9 mouse cellular contexts compared by ENCODE assay signal in genomic region chr10:80189999-80190398, GRCm38 (mm10). TPM values are rescaled to one million over a fixed set of nuclear protein-coding genes. Genes with fewer than 3 reads are reported as not detected.
DNase-seq lines count a peak whose midpoint lies in the region; ATAC-seq and TF ChIP-seq lines count a peak whose summit lies in the region.
"Had no signal": no experiment of that assay in that cellular context is flagged by ENCODE, and none has a peak within 500 bp of the region (broad histone marks: within the 10 kb centered on the region; RNA-seq: fewer than 3 reads in every experiment).

No protein-coding gene starts in this region.

- H3K27me3 ChIP-seq in ES-Bruce4 (ENCODE audit: control insufficient read depth, insufficient read depth, low read length, poor library complexity, severe bottlenecking) = no peaks in the 10 kb centered on the region; the same call in 1 of the 2 replicates
- peaks cover 2% of the 10 kb centered on the region; the same call in 1 of the 2 replicates for H3K27me3 ChIP-seq in hindbrain, embryonic 11.5 days (ENCODE audit: control insufficient read depth, insufficient read depth, low read length)
- peaks cover 10% of the 10 kb centered on the region for H3K27me3 ChIP-seq in midbrain, embryonic 11.5 days (ENCODE audit: control insufficient read depth, insufficient read depth, low read length)

- TF ChIP-seq CTCF in ES-Bruce4 (IDR thresholded peaks at IDR 0.05; ENCODE audit: low read depth, low read length) = no peak

- H3K9me3 ChIP-seq in ES-Bruce4 (replicated peaks; ENCODE audit: control insufficient read depth, insufficient read depth, low read length, poor library complexity, severe bottlenecking) = no peaks in the 10 kb centered on the region
- no peaks in the 10 kb centered on the region for H3K9me3 ChIP-seq in hindbrain, embryonic 11.5 days (ENCODE audit: control insufficient read depth, low read length)
- no peaks in the 10 kb centered on the region for H3K9me3 ChIP-seq in midbrain, embryonic 11.5 days (ENCODE audit: control insufficient read depth, low read length)

- peak; percentile 38; the same call in 1 of the 2 replicates for ATAC-seq in hindbrain, embryonic 11.5 days (ENCODE audit: low FRiP score)
- peak; percentile 34; the same call in 1 of the 2 replicates for ATAC-seq in midbrain, embryonic 11.5 days (ENCODE audit: low FRiP score)
- no peak for ATAC-seq in granulocyte monocyte progenitor cell, adult 5-6 weeks (replicated peaks; ENCODE audit: poor library complexity, severe bottlenecking)

- no peaks in the 10 kb centered on the region for H3K36me3 ChIP-seq in ES-Bruce4 (ENCODE audit: control insufficient read depth, insufficient read depth, low read length, poor library complexity, severe bottlenecking)
- H3K36me3 ChIP-seq in hindbrain, embryonic 11.5 days (ENCODE audit: control insufficient read depth, insufficient read depth, low read length) = 0 out of 2 replicates have a peak, but pooled peaks cover 4% of the 10 kb centered on the region
- 0 out of 2 replicates have a peak, but pooled peaks cover 3% of the 10 kb centered on the region for H3K36me3 ChIP-seq in midbrain, embryonic 11.5 days (ENCODE audit: control insufficient read depth, insufficient read depth, low read length)

- H3K4me3 ChIP-seq in ES-Bruce4 (ENCODE audit: low read depth, low read length) = peak overlapping the region; percentile 18
- peak overlapping the region; percentile 41 for H3K4me3 ChIP-seq in hindbrain, embryonic 11.5 days (ENCODE audit: low read depth, low read length)
- peak overlapping the region; percentile 33 for H3K4me3 ChIP-seq in midbrain, embryonic 11.5 days (ENCODE audit: low read depth, low read length)

- peak overlapping the region; percentile 72 for H3K4me2 ChIP-seq in hindbrain, embryonic 11.5 days (replicated peaks; ENCODE audit: low read depth, low read length)
- H3K4me2 ChIP-seq in midbrain, embryonic 11.5 days = peak overlapping the region; percentile 58

- H3K9ac ChIP-seq in ES-Bruce4 (ENCODE audit: low read depth, poor library complexity, severe bottlenecking) = no peak overlapping the region
- H3K9ac ChIP-seq in hindbrain, embryonic 11.5 days (ENCODE audit: low read depth, low read length) = peak overlapping the region; percentile 79
- H3K9ac ChIP-seq in midbrain, embryonic 11.5 days (ENCODE audit: low read length) = peak overlapping the region; percentile 80

- DNase-seq in embryo, embryonic 10 days (ENCODE audit: low spot score) = peak; percentile 66
- DNase-seq in embryo, embryonic 9.5 days (ENCODE audit: extremely low spot score) = no peak
- peak; percentile 67 for DNase-seq in hindbrain, embryonic 11.5 days (ENCODE audit: low spot score)
- peak; percentile 96 for DNase-seq in midbrain, embryonic 11.5 days (ENCODE audit: low spot score, missing footprints)
- no peak for DNase-seq in thymus, postnatal 0 days (ENCODE audit: low spot score)
- DNase-seq in gastrocnemius, postnatal 4 days (ENCODE audit: low spot score in 2 of 2) = no peak

- H3K27ac ChIP-seq in ES-Bruce4 (ENCODE audit: insufficient read depth, low read length) = no peak overlapping the region
- H3K27ac ChIP-seq in hindbrain, embryonic 11.5 days (ENCODE audit: low read depth, low read length) = peak overlapping the region; percentile 86
- peak overlapping the region; percentile 95 for H3K27ac ChIP-seq in midbrain, embryonic 11.5 days (ENCODE audit: low read depth, low read length)

- 4% methylated on average over 21 of the region's 21 CpGs for WGBS in hindbrain, embryonic 11.5 days
- 4% methylated on average over 21 of the region's 21 CpGs for WGBS in midbrain, embryonic 11.5 days

- no peak for TF ChIP-seq EP300 in ES-Bruce4 (IDR thresholded peaks at IDR 0.05; ENCODE audit: insufficient read depth, low read depth, low read length)

- TF ChIP-seq POLR2A in ES-Bruce4 (IDR thresholded peaks at IDR 0.05; ENCODE audit: insufficient read depth, low read length) = no peak

- H3K4me1 ChIP-seq in ES-Bruce4 (ENCODE audit: control insufficient read depth, insufficient read depth, low read length) = peaks cover 3% of the 10 kb centered on the region
- peaks cover 10% of the 10 kb centered on the region for H3K4me1 ChIP-seq in hindbrain, embryonic 11.5 days (replicated peaks; ENCODE audit: control insufficient read depth, insufficient read depth, low read length)
- H3K4me1 ChIP-seq in midbrain, embryonic 11.5 days (ENCODE audit: control insufficient read depth, insufficient read depth, low read length) = peaks cover 60% of the 10 kb centered on the region

RNA-seq across cellular contexts. Expression of gene Efna2, which starts 10.7 kb away (rescaled TPM):
- polyA plus RNA-seq in ES-Bruce4 (2011; ENCODE audit: insufficient read depth, insufficient read length, low read depth, missing spikeins) = 7.2 and 11.2 TPM in 2 replicates
- 24.8 and 34.2 TPM in 2 replicates for polyA plus RNA-seq in hindbrain, embryonic 11.5 days (2014; fragmentation: Nextera tagmentation; extraction: Ambion mirVana)
- 78.1 and 91.7 TPM in 2 replicates for polyA plus RNA-seq in midbrain, embryonic 11.5 days (2014; fragmentation: Nextera tagmentation; extraction: Ambion mirVana)
- 1.2 and 1.6 TPM in 2 replicates for polyA plus RNA-seq in thymus, postnatal 0 days (2015; fragmentation: Nextera tagmentation; extraction: Ambion mirVana)
- total RNA-seq in gastrocnemius, postnatal 4 days (2021) = 1 to 10 TPM; 3.5 to 3.7 TPM
- not detected in 2 replicates for total RNA-seq in granulocyte monocyte progenitor cell, adult 5-6 weeks (2014; fragmentation: Nextera tagmentation)
- 0.05 TPM in 1 of 2 replicates, not detected in the other for total RNA-seq in granulocyte monocyte progenitor cell, adult 5-6 weeks (2017)
- total RNA-seq: hematopoietic stem cell, adult 5-6 weeks had no signal

RNA-seq across cellular contexts. Expression of gene 1600002K03Rik, which starts 17.3 kb away (rescaled TPM):
- 7.6 and 7.7 TPM in 2 replicates for polyA plus RNA-seq in ES-Bruce4 (2011; ENCODE audit: insufficient read depth, insufficient read length, low read depth, missing spikeins)
- polyA plus RNA-seq in hindbrain, embryonic 11.5 days (2014; fragmentation: Nextera tagmentation; extraction: Ambion mirVana) = 7.6 and 9.4 TPM in 2 replicates
- polyA plus RNA-seq in midbrain, embryonic 11.5 days (2014; fragmentation: Nextera tagmentation; extraction: Ambion mirVana) = 8.0 and 8.7 TPM in 2 replicates
- polyA plus RNA-seq in thymus, postnatal 0 days (2015; fragmentation: Nextera tagmentation; extraction: Ambion mirVana) = 15.3 and 15.4 TPM in 2 replicates
- total RNA-seq in gastrocnemius, postnatal 4 days (2021) = 1 to 10 TPM; 3.4 to 3.8 TPM
- total RNA-seq in granulocyte monocyte progenitor cell, adult 5-6 weeks (2014; fragmentation: Nextera tagmentation) = 17.2 and 43.4 TPM in 2 replicates
- 11.2 and 11.5 TPM in 2 replicates for total RNA-seq in granulocyte monocyte progenitor cell, adult 5-6 weeks (2017)

RNA-seq across cellular contexts. Expression of gene Cirbp, which starts 24.2 kb away (rescaled TPM):
- polyA plus RNA-seq in ES-Bruce4 (2011; ENCODE audit: insufficient read depth, insufficient read length, low read depth, missing spikeins) = 51.9 and 58.2 TPM in 2 replicates
- 83.4 and 90.4 TPM in 2 replicates for polyA plus RNA-seq in hindbrain, embryonic 11.5 days (2014; fragmentation: Nextera tagmentation; extraction: Ambion mirVana)
- 81.5 and 87.1 TPM in 2 replicates for polyA plus RNA-seq in midbrain, embryonic 11.5 days (2014; fragmentation: Nextera tagmentation; extraction: Ambion mirVana)
- 226 and 376 TPM in 2 replicates for polyA plus RNA-seq in thymus, postnatal 0 days (2015; fragmentation: Nextera tagmentation; extraction: Ambion mirVana)
- 100 to 1,000 TPM; 107 to 153 TPM for total RNA-seq in gastrocnemius, postnatal 4 days (2021)
- 25.3 and 70.7 TPM in 2 replicates for total RNA-seq in granulocyte monocyte progenitor cell, adult 5-6 weeks (2014; fragmentation: Nextera tagmentation)
- 36.8 and 40.7 TPM in 2 replicates for total RNA-seq in granulocyte monocyte progenitor cell, adult 5-6 weeks (2017)

RNA-seq across cellular contexts. Expression of gene Mum1, which starts 36.2 kb away (rescaled TPM):
- polyA plus RNA-seq in ES-Bruce4 (2011; ENCODE audit: insufficient read depth, insufficient read length, low read depth, missing spikeins) = 35.7 and 36.5 TPM in 2 replicates
- polyA plus RNA-seq in hindbrain, embryonic 11.5 days (2014; fragmentation: Nextera tagmentation; extraction: Ambion mirVana) = 49.4 and 57.3 TPM in 2 replicates
- 134 and 142 TPM in 2 replicates for polyA plus RNA-seq in midbrain, embryonic 11.5 days (2014; fragmentation: Nextera tagmentation; extraction: Ambion mirVana)
- polyA plus RNA-seq in thymus, postnatal 0 days (2015; fragmentation: Nextera tagmentation; extraction: Ambion mirVana) = 70.8 and 72.4 TPM in 2 replicates
- total RNA-seq in gastrocnemius, postnatal 4 days (2021) = 10 to 100 TPM; 61.3 to 61.5 TPM
- total RNA-seq in granulocyte monocyte progenitor cell, adult 5-6 weeks (2014; fragmentation: Nextera tagmentation) = 52.6 and 53.1 TPM in 2 replicates
- total RNA-seq in granulocyte monocyte progenitor cell, adult 5-6 weeks (2017) = 30.6 and 31.0 TPM in 2 replicates

RNA-seq across cellular contexts. Expression of gene Midn, which starts 41.9 kb away (rescaled TPM):
- 67.4 and 73.2 TPM in 2 replicates for polyA plus RNA-seq in ES-Bruce4 (2011; ENCODE audit: insufficient read depth, insufficient read length, low read depth, missing spikeins)
- 66.7 and 67.1 TPM in 2 replicates for polyA plus RNA-seq in hindbrain, embryonic 11.5 days (2014; fragmentation: Nextera tagmentation; extraction: Ambion mirVana)
- polyA plus RNA-seq in midbrain, embryonic 11.5 days (2014; fragmentation: Nextera tagmentation; extraction: Ambion mirVana) = 66.0 and 71.3 TPM in 2 replicates
- 13.1 and 18.8 TPM in 2 replicates for polyA plus RNA-seq in thymus, postnatal 0 days (2015; fragmentation: Nextera tagmentation; extraction: Ambion mirVana)
- 10 to 100 TPM; 67.7 to 74.0 TPM for total RNA-seq in gastrocnemius, postnatal 4 days (2021)
- total RNA-seq in granulocyte monocyte progenitor cell, adult 5-6 weeks (2014; fragmentation: Nextera tagmentation) = 26.7 and 36.8 TPM in 2 replicates
- 10.0 and 17.4 TPM in 2 replicates for total RNA-seq in granulocyte monocyte progenitor cell, adult 5-6 weeks (2017)

Comparison
In these comparisons a context has a peak if more than half of its experiments do, and no peak if none do; other contexts are left out.
1. DNase-seq: peak in embryo, embryonic 10 days (single experiment), hindbrain, embryonic 11.5 days (single experiment) and midbrain, embryonic 11.5 days (single experiment); none in embryo, embryonic 9.5 days (single experiment), thymus, postnatal 0 days (single experiment) and gastrocnemius, postnatal 4 days (0 of 2).
2. Peak in every context shown above with its lines, with median percentiles within 50 percentile points of each other: H3K4me3 ChIP-seq.